Mouse (Mus musculus) stomach, embryonic 14.5 days (tissue): ENCODE data around the gene Morc1. TPM values are rescaled to one million over a fixed set of nuclear protein-coding genes. Genes with fewer than 3 reads are reported as not detected.

Experiments used
- ATAC-seq: fragments of 200-750 bp; cut with Nextera tagmentation; 2 replicates; pipeline ENCODE4 v1.8.0; 2017; ENCODE audit warnings: low read depth, moderate TSS enrichment; ENCODE audit not compliant: insufficient number of reproducible peaks, insufficient read depth, low FRiP score
- H3K27ac ChIP-seq: fragments of 300-500 bp; sonication (generic); 2 replicates; pipeline ENCODE4 v1.5.1; 2014; ENCODE audit warnings: mild to moderate bottlenecking, low read length, moderate library complexity, mixed read lengths
- H3K27me3 ChIP-seq: fragments of 300-500 bp; sonication (generic); 2 replicates; pipeline ENCODE4 v1.6.1; 2014; ENCODE audit warnings: low read length, control low read depth, mixed read lengths; ENCODE audit not compliant: control insufficient read depth, insufficient read depth
- H3K36me3 ChIP-seq: fragments of 300-500 bp; sonication (generic); 2 replicates; pipeline ENCODE4 v1.6.1; 2014; ENCODE audit warnings: mild to moderate bottlenecking, control low read depth, low read length, moderate library complexity, mixed read lengths; ENCODE audit not compliant: control insufficient read depth, insufficient read depth
- H3K4me1 ChIP-seq: fragments of 300-500 bp; sonication (generic); 2 replicates; pipeline ENCODE4 v1.6.1; 2014; ENCODE audit warnings: low read length, control low read depth, mixed read lengths; ENCODE audit not compliant: control insufficient read depth, insufficient read depth
- H3K4me2 ChIP-seq: fragments of 300-500 bp; sonication (generic); replicated peaks from 2 replicates; pipeline ENCODE4 v1.6.1; 2014; ENCODE audit warnings: low read depth, low read length, control low read depth
- H3K4me3 ChIP-seq: fragments of 300-500 bp; sonication (generic); 2 replicates; pipeline ENCODE4 v1.5.1; 2014; ENCODE audit warnings: low read depth, low read length, control low read depth
- H3K9ac ChIP-seq: fragments of 300-500 bp; sonication (generic); replicated peaks from 2 replicates; pipeline ENCODE4 v1.6.1; 2014; ENCODE audit warnings: low read depth, mild to moderate bottlenecking, control low read depth, low read length, moderate library complexity, mixed read lengths
- H3K9me3 ChIP-seq: fragments of 300-500 bp; sonication (generic); 2 replicates; pipeline ENCODE4 v1.6.1; 2016; ENCODE audit warnings: low read depth, low read length, control low read depth; ENCODE audit not compliant: control insufficient read depth
- WGBS: fragments of 180-500 bp; shearing (Covaris S2); extraction: QIAGEN DNeasy Blood & Tissue Kit; methylation state at CpG from one replicate; pipeline ENCODE4 v1.1.7; 2014; 5-methylcytosine and 5-hydroxymethylcytosine counted together
- polyA plus RNA-seq: library from polyadenylated mRNA; unstranded; fragments of >200 nt; fragmentation: Nextera tagmentation; extraction: Ambion mirVana; gene quantifications from 2 replicates; pipeline ENCODE4 v1.2.1, GENCODE M21; 2014

Gene Morc1
- polyA plus RNA-seq, 1 experiment from 2014 or later = 0.10 TPM

GRCm38 (mm10) chr16:48437476-48437875 is 6.4 kb downstream of the Morc1 start:
- Histone ChIP-seq H3K4me3 (no peak overlapping the region), H3K4me2 (no peak overlapping the region), H3K4me1 (no peaks in the 10 kb centered on the region), H3K27ac (no peak overlapping the region), H3K36me3 (no peaks in the 10 kb centered on the region), H3K9ac (no peak overlapping the region), H3K9me3 (no peaks in the 10 kb centered on the region), H3K27me3 (no peaks in the 10 kb centered on the region)
- no peak for ATAC-seq

GRCm38 (mm10) chr16:48444589-48444988 is 13.6 kb downstream of the Morc1 start:
- Histone ChIP-seq H3K27ac (no peak overlapping the region), H3K9me3 (no peaks in the 10 kb centered on the region), H3K27me3 (no peaks in the 10 kb centered on the region), H3K4me2 (no peak overlapping the region), H3K4me1 (no peaks in the 10 kb centered on the region), H3K4me3 (no peak overlapping the region), H3K9ac (no peak overlapping the region), H3K36me3 (no peaks in the 10 kb centered on the region)
- no peak for ATAC-seq
- 87% methylated on average over 5 of the region's 5 CpGs for WGBS

DNA sequence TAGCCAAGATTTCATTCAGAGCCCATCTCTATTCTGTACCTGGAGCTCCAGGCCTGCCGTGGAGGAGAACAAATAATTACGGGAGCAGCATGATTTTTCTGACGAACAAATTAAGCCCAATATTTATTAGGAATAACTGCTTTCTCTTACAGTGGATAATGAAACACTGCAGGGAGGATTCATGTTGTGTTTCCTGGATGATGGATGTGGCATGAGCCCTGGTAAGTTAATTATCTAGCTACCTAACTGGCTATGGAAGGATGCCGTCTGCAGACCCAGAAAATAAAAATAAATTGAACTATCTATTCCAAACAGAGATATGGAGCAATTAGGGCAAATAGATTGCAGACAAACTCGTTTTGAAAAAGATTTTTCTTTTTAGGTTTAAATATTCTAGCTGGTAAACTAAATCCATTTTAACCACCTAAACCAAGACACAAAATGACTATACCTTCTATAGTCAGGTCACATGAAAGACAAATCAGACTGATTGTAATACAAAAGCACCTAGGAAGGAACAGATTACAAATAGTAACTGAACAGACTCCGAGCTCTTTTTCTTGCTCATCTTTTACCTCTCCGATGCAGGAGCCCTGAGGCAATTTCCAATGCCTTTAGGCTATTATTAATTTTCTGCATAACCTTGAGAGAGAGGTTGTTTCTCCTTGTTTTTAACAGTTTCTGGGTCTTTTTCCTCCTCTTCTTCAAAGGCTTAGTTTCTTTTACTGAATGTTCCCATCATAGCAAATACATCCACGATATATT is 15.3 kb downstream of the Morc1 start:
- whole genome bisulfite sequencing = 64% methylated on average over 8 of the region's 8 CpGs
- Histone ChIP-seq H3K9me3 (no peaks in the 10 kb centered on the region), H3K4me3 (no peak overlapping the region), H3K27me3 (no peaks in the 10 kb centered on the region), H3K4me2 (no peak overlapping the region), H3K9ac (no peak overlapping the region), H3K4me1 (no peaks in the 10 kb centered on the region), H3K27ac (no peak overlapping the region), H3K36me3 (no peaks in the 10 kb centered on the region)
- no peak for ATAC-seq

DNA sequence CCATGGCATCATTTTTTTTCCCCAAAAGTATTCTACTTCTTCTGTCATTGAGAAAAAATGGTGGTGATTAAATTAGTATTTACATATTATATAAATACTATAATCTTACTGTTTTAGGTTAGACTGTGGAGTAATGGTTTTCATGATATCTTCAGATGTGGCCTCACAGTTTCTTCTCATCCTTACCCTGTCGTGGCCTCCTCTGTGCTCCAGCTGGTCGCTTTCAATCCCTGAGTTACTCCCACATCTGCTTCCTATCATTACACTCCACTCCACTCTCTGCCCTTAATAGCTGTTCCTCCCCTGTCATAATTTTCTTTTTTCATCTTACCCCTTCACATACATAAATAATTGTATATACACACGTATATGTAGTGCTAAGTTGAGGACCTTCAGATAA is 22.2 kb downstream of the Morc1 start:
- WGBS = 44% methylated on average over 3 of the region's 3 CpGs
- Histone ChIP-seq H3K4me2 (no peak overlapping the region), H3K4me1 (no peaks in the 10 kb centered on the region), H3K9ac (no peak overlapping the region), H3K27me3 (no peaks in the 10 kb centered on the region), H3K36me3 (no peaks in the 10 kb centered on the region), H3K27ac (no peak overlapping the region), H3K4me3 (no peak overlapping the region), H3K9me3 (no peaks in the 10 kb centered on the region)
- no peak for ATAC-seq

- H3K36me3 ChIP-seq = no peaks in the 10 kb centered on the region
- no peaks in the 10 kb centered on the region for H3K9me3 ChIP-seq
- no peak overlapping the region for H3K4me3 ChIP-seq
- WGBS = 84% methylated on average over 10 of the region's 10 CpGs
- no peak overlapping the region for H3K27ac ChIP-seq
- H3K9ac ChIP-seq = no peak overlapping the region
- H3K4me1 ChIP-seq = no peaks in the 10 kb centered on the region
- H3K4me2 ChIP-seq = no peak overlapping the region
- no peak for ATAC-seq
- H3K27me3 ChIP-seq = no peaks in the 10 kb centered on the region
These were observed 42.4 kb downstream of the Morc1 start for GRCm38 (mm10) chr16:48473396-48473795.

GRCm38 (mm10) chr16:48474896-48475802 is 44.1 kb downstream of the Morc1 start:
- no peaks in the 10 kb centered on the region for H3K27me3 ChIP-seq
- H3K4me1 ChIP-seq = no peaks in the 10 kb centered on the region
- no peaks in the 10 kb centered on the region for H3K36me3 ChIP-seq
- 43% methylated on average over 4 of the region's 4 CpGs for WGBS
- H3K27ac ChIP-seq = no peak overlapping the region
- no peak overlapping the region for H3K4me2 ChIP-seq
- H3K9ac ChIP-seq = no peak overlapping the region
- H3K4me3 ChIP-seq = no peak overlapping the region
- no peaks in the 10 kb centered on the region for H3K9me3 ChIP-seq
- peak; percentile 62; the same call in 1 of the 2 replicates for ATAC-seq

GRCm38 (mm10) chr16:48479266-48479848 is 48.3 kb downstream of the Morc1 start:
- peak; percentile 90 for ATAC-seq
- Histone ChIP-seq H3K9ac (no peak overlapping the region), H3K4me2 (no peak overlapping the region), H3K9me3 (no peaks in the 10 kb centered on the region), H3K36me3 (no peaks in the 10 kb centered on the region), H3K4me3 (no peak overlapping the region), H3K27ac (no peak overlapping the region), H3K27me3 (no peaks in the 10 kb centered on the region), H3K4me1 (no peaks in the 10 kb centered on the region)
- WGBS = 55% methylated on average over 8 of the region's 8 CpGs

GRCm38 (mm10) chr16:48516776-48517499 is 85.9 kb downstream of the Morc1 start:
- ATAC-seq = no peak
- no peak overlapping the region for H3K4me2 ChIP-seq
- H3K36me3 ChIP-seq = no peaks in the 10 kb centered on the region
- no peaks in the 10 kb centered on the region for H3K4me1 ChIP-seq
- H3K9me3 ChIP-seq = no peaks in the 10 kb centered on the region
- no peak overlapping the region for H3K9ac ChIP-seq
- 82% methylated on average over 5 of the region's 5 CpGs for WGBS
- H3K27me3 ChIP-seq = no peaks in the 10 kb centered on the region
- H3K27ac ChIP-seq = no peak overlapping the region
- H3K4me3 ChIP-seq = no peak overlapping the region
